ENCODE assay signal across 8 mouse cellular contexts in the genomic region with DNA sequence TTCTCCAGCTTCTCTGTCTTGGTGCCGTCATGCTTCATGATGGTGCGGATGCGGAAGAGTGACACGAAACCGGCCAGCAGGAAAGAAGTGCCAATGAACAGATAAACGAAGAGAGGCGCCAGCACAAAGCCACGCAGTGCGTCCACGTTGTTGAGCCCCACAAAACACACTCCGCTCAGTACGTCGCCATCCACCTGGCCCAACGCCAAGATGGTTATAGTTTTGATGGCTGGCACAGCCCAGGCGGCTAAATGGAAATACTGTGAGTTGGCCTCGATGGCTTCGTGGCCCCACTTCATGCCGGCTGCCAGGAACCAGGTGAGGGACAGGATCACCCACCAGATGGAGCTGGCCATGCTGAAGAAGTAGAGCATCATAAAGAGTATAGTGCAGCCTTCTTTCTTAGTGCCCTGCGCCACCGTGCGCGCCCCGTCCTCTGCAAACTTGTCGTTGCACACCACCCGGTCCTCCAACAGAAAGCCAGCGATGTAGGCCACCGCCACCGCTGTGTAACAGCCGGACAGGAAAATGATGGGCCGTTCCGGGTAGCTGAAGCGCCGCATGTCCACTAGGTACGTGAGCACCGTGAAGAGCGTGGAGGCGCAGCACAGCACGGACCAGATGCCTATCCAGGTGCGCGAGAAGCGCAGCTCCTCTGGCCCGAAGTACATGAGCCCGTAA. TPM values are rescaled to one million over a fixed set of nuclear protein-coding genes. Genes with fewer than 3 reads are reported as not detected.
A peak's percentile ranks its signal among the peaks of the same experiment; 100 is the strongest.
DNase-seq lines count a peak whose midpoint lies in the region; ATAC-seq and TF ChIP-seq lines count a peak whose summit lies in the region.

No protein-coding gene starts in this region.

- no peak for TF ChIP-seq CTCF in E14TG2a.4 (conservative IDR thresholded peaks at IDR 0.05; ENCODE audit: low read length)
- TF ChIP-seq CTCF in brain, embryonic 14.5 days (IDR thresholded peaks at IDR 0.05; ENCODE audit: borderline replicate concordance, extremely low read depth, insufficient read depth, insufficient read length): no peak

- 2% methylated on average over 43 of the region's 43 CpGs for WGBS in forebrain, embryonic 12.5 days
- WGBS in hindbrain, embryonic 10.5 days: 2% methylated on average over 43 of the region's 43 CpGs
- 4% methylated on average over 43 of the region's 43 CpGs for WGBS in stomach, embryonic 15.5 days

- peaks cover 64% of the 10 kb centered on the region for H3K27me3 ChIP-seq in E14TG2a.4 (ENCODE audit: insufficient read depth, low read length)
- no peaks in the 10 kb centered on the region for H3K27me3 ChIP-seq in forebrain, embryonic 12.5 days
- H3K27me3 ChIP-seq in hindbrain, embryonic 10.5 days (ENCODE audit: insufficient read depth, poor library complexity, severe bottlenecking): peaks cover 37% of the 10 kb centered on the region
- no peaks in the 10 kb centered on the region for H3K27me3 ChIP-seq in stomach, embryonic 15.5 days (replicated peaks)

- no peak for TF ChIP-seq POLR2A in brain, embryonic 14.5 days (IDR thresholded peaks at IDR 0.05; ENCODE audit: borderline replicate concordance, extremely low read depth, insufficient read depth, insufficient read length, poor library complexity, severe bottlenecking)

- no peaks in the 10 kb centered on the region for H3K36me3 ChIP-seq in E14TG2a.4 (ENCODE audit: insufficient read depth, low read length)
- H3K36me3 ChIP-seq in forebrain, embryonic 12.5 days (replicated peaks): no peaks in the 10 kb centered on the region
- no peaks in the 10 kb centered on the region for H3K36me3 ChIP-seq in hindbrain, embryonic 10.5 days
- H3K36me3 ChIP-seq in stomach, embryonic 15.5 days: no peaks in the 10 kb centered on the region

- peak overlapping the region; percentile 87 for H3K4me3 ChIP-seq in E14TG2a.4 (replicated peaks; ENCODE audit: low read length)
- peak overlapping the region; percentile 72 for H3K4me3 ChIP-seq in forebrain, embryonic 12.5 days (replicated peaks)
- H3K4me3 ChIP-seq in hindbrain, embryonic 10.5 days: peak overlapping the region; percentile 85
- H3K4me3 ChIP-seq in stomach, embryonic 15.5 days (replicated peaks): peak overlapping the region; percentile 90

- ATAC-seq in forebrain, embryonic 12.5 days (ENCODE audit: low FRiP score): no peak
- 0 out of 2 replicates have a peak, but pooled peaks have one; percentile 12 for ATAC-seq in stomach, embryonic 15.5 days (ENCODE audit: insufficient read depth, low FRiP score, low read depth)

- H3K27ac ChIP-seq in forebrain, embryonic 12.5 days: peak overlapping the region; percentile 98
- H3K27ac ChIP-seq in hindbrain, embryonic 10.5 days: peak overlapping the region; percentile 97
- peak overlapping the region; percentile 98; the same call in 1 of the 2 replicates for H3K27ac ChIP-seq in stomach, embryonic 15.5 days

- H3K4me2 ChIP-seq in forebrain, embryonic 12.5 days: peak overlapping the region; percentile 96
- H3K4me2 ChIP-seq in stomach, embryonic 15.5 days: peak overlapping the region; percentile 80

- peak; percentile 80 for DNase-seq in brain, embryonic 14.5 days (ENCODE audit: low read depth)
- peak; percentile 45 for DNase-seq in hindbrain, embryonic 10.5 days (ENCODE audit: low spot score)
- DNase-seq in layer of hippocampus, postnatal 10 days (ENCODE audit: low spot score in 2 of 2): peak; percentile 51 to 66
- peak; percentile 29 for DNase-seq in lung, postnatal 36 days
- DNase-seq in adrenal gland, adult 8-10 months: no peak

- H3K9me3 ChIP-seq in E14TG2a.4 (ENCODE audit: low read length): no peaks in the 10 kb centered on the region
- no peaks in the 10 kb centered on the region for H3K9me3 ChIP-seq in forebrain, embryonic 12.5 days
- no peaks in the 10 kb centered on the region for H3K9me3 ChIP-seq in hindbrain, embryonic 10.5 days
- no peaks in the 10 kb centered on the region for H3K9me3 ChIP-seq in stomach, embryonic 15.5 days

- peaks cover 24% of the 10 kb centered on the region for H3K4me1 ChIP-seq in E14TG2a.4 (replicated peaks; ENCODE audit: low read depth, low read length)
- peaks cover 31% of the 10 kb centered on the region for H3K4me1 ChIP-seq in forebrain, embryonic 12.5 days
- peaks cover 42% of the 10 kb centered on the region for H3K4me1 ChIP-seq in hindbrain, embryonic 10.5 days (replicated peaks)
- H3K4me1 ChIP-seq in stomach, embryonic 15.5 days: peaks cover 8% of the 10 kb centered on the region

- peak overlapping the region; percentile 95 for H3K9ac ChIP-seq in forebrain, embryonic 12.5 days
- H3K9ac ChIP-seq in stomach, embryonic 15.5 days: peak overlapping the region; percentile 94

RNA-seq across cellular contexts. Expression of gene Fzd1, which starts 1.7 kb away (rescaled TPM):
- 52.8 and 55.7 TPM in 2 replicates for polyA plus RNA-seq in brain, embryonic 14.5 days (2012; rRNA removed)
- polyA plus RNA-seq in forebrain, embryonic 12.5 days (2016; fragmentation: Nextera tagmentation; extraction: Ambion mirVana): 31.1 and 37.5 TPM in 2 replicates
- polyA plus RNA-seq in hindbrain, embryonic 10.5 days (2016; fragmentation: Nextera tagmentation; extraction: Ambion mirVana): 11.9 and 12.6 TPM in 2 replicates
- total RNA-seq in layer of hippocampus, postnatal 10 days (2021): 10 to 100 TPM; 18.5 to 20.5 TPM
- 24.7 and 24.9 TPM in 2 replicates for polyA plus RNA-seq in stomach, embryonic 15.5 days (2015; fragmentation: Nextera tagmentation; extraction: Ambion mirVana)
- total RNA-seq in adrenal gland, adult 8-10 months (2022): 10 to 100 TPM; 14.8 to 17.6 (median 16.2) TPM
